In genomic region chr9:69568631-69569230, GRCm38 (mm10) we compare ENCODE assay signal across 12 mouse cellular contexts.
DNase-seq lines count a peak whose midpoint lies in the region; ATAC-seq and TF ChIP-seq lines count a peak whose summit lies in the region.
"Had no signal": no experiment of that assay in that cellular context is flagged by ENCODE, and none has a peak within 500 bp of the region (broad histone marks: within the 10 kb centered on the region; RNA-seq: fewer than 3 reads in every experiment).

No protein-coding gene starts in this region.

- H3K36me3 ChIP-seq in intestine, postnatal 0 days (ENCODE audit: control insufficient read depth, insufficient read depth) = no peaks in the 10 kb centered on the region
- H3K36me3 ChIP-seq: hindbrain, embryonic 13.5 days; liver, embryonic 15.5 days had no signal

- H3K27ac ChIP-seq in intestine, postnatal 0 days (ENCODE audit: low read depth, low read length) = no peak overlapping the region
- H3K27ac ChIP-seq: hindbrain, embryonic 13.5 days; liver, embryonic 15.5 days had no signal

- H3K4me2 ChIP-seq in intestine, postnatal 0 days (replicated peaks; ENCODE audit: low read depth) = no peak overlapping the region
- H3K4me2 ChIP-seq: hindbrain, embryonic 13.5 days; liver, embryonic 15.5 days had no signal

- DNase-seq in layer of hippocampus, adult 11-12 months (ENCODE audit: low spot score) = peak; percentile 24
- DNase-seq in layer of hippocampus, postnatal 10 days (ENCODE audit: low spot score in 2 of 2) = no peak
- peak; percentile 80 for DNase-seq in Muller cell, postnatal 12 days (ENCODE audit: inconsistent ontology term)
- DNase-seq in brain, adult 2 months (ENCODE audit: low read depth, low spot score) = peak; percentile 55
- DNase-seq in left cerebral cortex, postnatal 36 days (ENCODE audit: low spot score in 2 of 2) = peak; percentile 6 to 12
- DNase-seq in heart, postnatal 10 days = no peak
- DNase-seq: adrenal gland, adult 2 months; kidney, adult 8-10 months had no signal

- H3K9me3 ChIP-seq in intestine, postnatal 0 days (ENCODE audit: control insufficient read depth) = no peaks in the 10 kb centered on the region
- H3K9me3 ChIP-seq: hindbrain, embryonic 13.5 days; liver, embryonic 15.5 days had no signal

- no peak overlapping the region for H3K9ac ChIP-seq in intestine, postnatal 0 days (ENCODE audit: low read depth, low read length)
- H3K9ac ChIP-seq: hindbrain, embryonic 13.5 days; liver, embryonic 15.5 days had no signal

- H3K4me1 ChIP-seq in intestine, postnatal 0 days (replicated peaks; ENCODE audit: control insufficient read depth, insufficient read depth, low read length) = no peaks in the 10 kb centered on the region
- H3K4me1 ChIP-seq: hindbrain, embryonic 13.5 days; liver, embryonic 15.5 days had no signal

- no peak for TF ChIP-seq CTCF in intestine, postnatal 0 days (IDR thresholded peaks at IDR 0.05; ENCODE audit: low read depth)

- intact Hi-C loops in left cerebral cortex, postnatal 36 days (cut with DNase I) = no loop called here
- intact Hi-C loops in heart, postnatal 10 days (cut with DNase I) = no loop called here

- H3K4me3 ChIP-seq in intestine, postnatal 0 days (ENCODE audit: low read depth, low read length) = no peak overlapping the region
- H3K4me3 ChIP-seq: hindbrain, embryonic 13.5 days; liver, embryonic 15.5 days had no signal

- 62% methylated on average over 13 of the region's 13 CpGs for WGBS in intestine, postnatal 0 days

- H3K27me3 ChIP-seq in intestine, postnatal 0 days (replicated peaks; ENCODE audit: control insufficient read depth, insufficient read depth, low read length) = no peaks in the 10 kb centered on the region
- H3K27me3 ChIP-seq: liver, embryonic 15.5 days had no signal

- ATAC-seq in CD4-positive, CD25-positive, alpha-beta regulatory T cell, adult 4 months = no peak
- no peak for ATAC-seq in intestine, postnatal 0 days

Comparison
In these comparisons a context has a peak if more than half of its experiments do, and no peak if none do; other contexts are left out.
1. DNase-seq: peak in layer of hippocampus, adult 11-12 months (single experiment), Muller cell, postnatal 12 days (single experiment), brain, adult 2 months (single experiment) and left cerebral cortex, postnatal 36 days (2 of 2); none in layer of hippocampus, postnatal 10 days (0 of 2) and heart, postnatal 10 days (0 of 2).